Mouse (Mus musculus): ENCODE measurements around the gene Arhgap18. TPM values are rescaled to one million over a fixed set of nuclear protein-coding genes. Genes with fewer than 3 reads are reported as not detected.

Gene Arhgap18
- polyA plus RNA-seq (2014; fragmentation: Illumina TruSeq; extraction: RNeasy Lipid Tissue Mini Kit (QIAGEN cat#74804); ENCODE audit: low replicate concordance): 235 TPM

GRCm38 (mm10) chr10:26752929-26753567 is at the start of gene Arhgap18:
Arhgap18 (plus strand) TSS chr10:26753421.

All from small intestine, adult 10 weeks (tissue).